Mouse (Mus musculus): ENCODE data around the gene Agtpbp1. TPM values are rescaled to one million over a fixed set of nuclear protein-coding genes. Genes with fewer than 3 reads are reported as not detected.
"Not testable (repeated sequence)": the region's sequence is repeated elsewhere in the genome, so short reads cannot be mapped to it uniquely, and the experiment has no call there.

Gene Agtpbp1
- polyA plus RNA-seq, 1 experiment from 2014 or later, result 10.6 TPM

GRCm38 (mm10) chr13:59480599-59481483, 104.2 kb downstream of the Agtpbp1 start:
- Histone ChIP-seq H3K9me3 (ENCODE audit: control insufficient read depth, low read length) (no peaks in the 10 kb centered on the region), H3K27ac (replicated peaks; ENCODE audit: low read depth, low read length) (no peak overlapping the region), H3K9ac (ENCODE audit: low read length) (no peak overlapping the region), H3K4me3 (ENCODE audit: low read depth, low read length) (no peak overlapping the region), H3K36me3 (ENCODE audit: control insufficient read depth, insufficient read depth, low read length) (peaks cover 2% of the 10 kb centered on the region; the same call in 1 of the 2 replicates), H3K4me1 (ENCODE audit: control insufficient read depth, insufficient read depth, low read length) (no peaks in the 10 kb centered on the region), H3K4me2 (ENCODE audit: low read depth, severe bottlenecking) (no peak overlapping the region), H3K27me3 (ENCODE audit: control insufficient read depth, insufficient read depth, low read length) (no peaks in the 10 kb centered on the region)
- DNase-seq (ENCODE audit: low spot score) (no peak), ATAC-seq (ENCODE audit: insufficient number of reproducible peaks, low FRiP score, low TSS enrichment, low read depth) (no peak)
- 90% methylated on average over 13 of the region's 13 CpGs for WGBS

- not testable (repeated sequence) for H3K4me3 ChIP-seq (ENCODE audit: low read depth, low read length); H3K9me3 ChIP-seq (ENCODE audit: control insufficient read depth, low read length); H3K27me3 ChIP-seq (ENCODE audit: control insufficient read depth, insufficient read depth, low read length); H3K4me2 ChIP-seq (ENCODE audit: low read depth, severe bottlenecking); H3K27ac ChIP-seq (replicated peaks; ENCODE audit: low read depth, low read length); DNase-seq (ENCODE audit: low spot score); ATAC-seq (ENCODE audit: insufficient number of reproducible peaks, low FRiP score, low TSS enrichment, low read depth); H3K36me3 ChIP-seq (ENCODE audit: control insufficient read depth, insufficient read depth, low read length); H3K4me1 ChIP-seq (ENCODE audit: control insufficient read depth, insufficient read depth, low read length); H3K9ac ChIP-seq (ENCODE audit: low read length)
- WGBS, result 91% methylated on average over 6 of the region's 7 CpGs
Observed at GRCm38 (mm10) chr13:59477928-59478327, 107.1 kb downstream of the Agtpbp1 start.

DNA sequence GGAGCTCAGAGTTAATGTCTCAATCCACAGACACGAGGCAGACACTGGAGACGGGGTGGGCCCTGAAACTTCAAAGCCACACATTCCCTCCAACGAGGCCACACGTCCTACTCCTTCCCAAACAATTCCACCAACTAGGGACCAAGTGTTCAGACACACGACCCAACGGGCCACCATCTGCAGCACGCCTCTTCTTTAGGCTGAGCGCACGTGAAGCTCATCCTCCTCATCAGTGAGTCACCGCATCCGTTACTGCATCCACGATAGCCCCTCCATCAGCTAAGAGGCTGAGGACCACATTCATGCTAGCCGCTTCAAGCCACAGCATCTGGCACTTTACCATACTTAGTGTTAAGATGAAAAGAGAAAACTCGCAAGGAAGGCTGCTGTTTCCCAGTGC, 107.6 kb downstream of the Agtpbp1 start:
- no peak overlapping the region for H3K4me2 ChIP-seq (ENCODE audit: low read depth, severe bottlenecking)
- H3K9ac ChIP-seq (ENCODE audit: low read length), result no peak overlapping the region
- no peak overlapping the region for H3K27ac ChIP-seq (replicated peaks; ENCODE audit: low read depth, low read length)
- H3K9me3 ChIP-seq (ENCODE audit: control insufficient read depth, low read length), result no peaks in the 10 kb centered on the region
- no peaks in the 10 kb centered on the region for H3K4me1 ChIP-seq (ENCODE audit: control insufficient read depth, insufficient read depth, low read length)
- DNase-seq (ENCODE audit: low spot score) (no peak), ATAC-seq (ENCODE audit: insufficient number of reproducible peaks, low FRiP score, low TSS enrichment, low read depth) (no peak)
- no peak overlapping the region for H3K4me3 ChIP-seq (ENCODE audit: low read depth, low read length)
- no peaks in the 10 kb centered on the region for H3K27me3 ChIP-seq (ENCODE audit: control insufficient read depth, insufficient read depth, low read length)
- H3K36me3 ChIP-seq (ENCODE audit: control insufficient read depth, insufficient read depth, low read length), result peaks cover 2% of the 10 kb centered on the region; the same call in 1 of the 2 replicates
- WGBS, result 86% methylated on average over 14 of the region's 14 CpGs

DNA sequence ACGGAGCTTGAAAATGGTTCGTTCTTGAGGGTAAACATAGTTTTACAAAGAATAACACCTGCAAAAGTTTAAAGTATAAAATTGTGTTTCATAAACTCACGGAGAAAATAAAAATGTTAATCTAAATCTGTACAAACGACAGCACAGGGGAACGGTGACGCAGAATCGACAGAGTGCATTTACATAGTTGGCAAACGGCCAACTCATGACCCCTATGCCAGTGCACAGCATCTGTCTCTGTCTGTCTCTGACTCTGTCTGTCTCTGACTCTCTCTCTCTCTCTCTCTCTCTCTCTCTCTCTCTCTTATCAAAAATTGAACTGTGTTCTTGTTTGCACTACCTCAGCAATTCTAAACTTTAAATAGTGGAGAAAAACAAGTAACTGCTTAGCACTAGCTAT, 110.1 kb downstream of the Agtpbp1 start:
- DNase-seq (ENCODE audit: low spot score) (no peak), ATAC-seq (ENCODE audit: insufficient number of reproducible peaks, low FRiP score, low TSS enrichment, low read depth) (no peak)
- Histone ChIP-seq H3K4me1 (ENCODE audit: control insufficient read depth, insufficient read depth, low read length) (no peaks in the 10 kb centered on the region), H3K9ac (ENCODE audit: low read length) (no peak overlapping the region), H3K36me3 (ENCODE audit: control insufficient read depth, insufficient read depth, low read length) (peaks cover 2% of the 10 kb centered on the region; the same call in 1 of the 2 replicates), H3K27ac (replicated peaks; ENCODE audit: low read depth, low read length) (no peak overlapping the region), H3K27me3 (ENCODE audit: control insufficient read depth, insufficient read depth, low read length) (no peaks in the 10 kb centered on the region), H3K4me2 (ENCODE audit: low read depth, severe bottlenecking) (no peak overlapping the region), H3K9me3 (ENCODE audit: control insufficient read depth, low read length) (no peaks in the 10 kb centered on the region), H3K4me3 (ENCODE audit: low read depth, low read length) (no peak overlapping the region)
- WGBS, result 95% methylated on average over 8 of the region's 8 CpGs

DNA sequence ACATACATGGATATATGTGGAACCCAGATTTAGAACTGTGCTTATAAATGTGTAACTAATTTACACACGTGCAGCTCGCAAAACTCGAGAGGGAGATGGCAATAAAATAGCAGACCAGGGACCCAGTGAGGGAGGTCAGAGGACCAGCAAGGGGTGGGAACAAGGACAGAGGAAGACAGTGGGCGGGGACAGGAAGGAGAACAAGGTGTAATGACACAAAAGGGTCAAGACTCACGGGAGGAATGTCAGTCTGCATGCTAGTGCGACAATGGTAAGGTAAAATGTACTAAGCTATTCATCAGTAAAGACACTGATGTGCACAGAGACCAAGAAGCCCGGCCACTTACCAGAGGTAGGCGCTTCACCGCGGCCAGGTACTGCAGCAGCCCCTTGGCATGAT, 111.7 kb downstream of the Agtpbp1 start:
- 69% methylated on average over 10 of the region's 10 CpGs for WGBS
- no peak for DNase-seq (ENCODE audit: low spot score)
- no peak overlapping the region for H3K27ac ChIP-seq (replicated peaks; ENCODE audit: low read depth, low read length)
- H3K4me3 ChIP-seq (ENCODE audit: low read depth, low read length), result no peak overlapping the region
- no peaks in the 10 kb centered on the region for H3K4me1 ChIP-seq (ENCODE audit: control insufficient read depth, insufficient read depth, low read length)
- peaks cover 2% of the 10 kb centered on the region; the same call in 1 of the 2 replicates for H3K36me3 ChIP-seq (ENCODE audit: control insufficient read depth, insufficient read depth, low read length)
- no peak overlapping the region for H3K9ac ChIP-seq (ENCODE audit: low read length)
- no peaks in the 10 kb centered on the region for H3K9me3 ChIP-seq (ENCODE audit: control insufficient read depth, low read length)
- no peak for ATAC-seq (ENCODE audit: insufficient number of reproducible peaks, low FRiP score, low TSS enrichment, low read depth)
- H3K4me2 ChIP-seq (ENCODE audit: low read depth, severe bottlenecking), result no peak overlapping the region
- H3K27me3 ChIP-seq (ENCODE audit: control insufficient read depth, insufficient read depth, low read length), result no peaks in the 10 kb centered on the region

GRCm38 (mm10) chr13:59472222-59472621, 112.8 kb downstream of the Agtpbp1 start:
- 86% methylated on average over 5 of the region's 5 CpGs for WGBS
- H3K4me1 ChIP-seq (ENCODE audit: control insufficient read depth, insufficient read depth, low read length), result no peaks in the 10 kb centered on the region

DNA sequence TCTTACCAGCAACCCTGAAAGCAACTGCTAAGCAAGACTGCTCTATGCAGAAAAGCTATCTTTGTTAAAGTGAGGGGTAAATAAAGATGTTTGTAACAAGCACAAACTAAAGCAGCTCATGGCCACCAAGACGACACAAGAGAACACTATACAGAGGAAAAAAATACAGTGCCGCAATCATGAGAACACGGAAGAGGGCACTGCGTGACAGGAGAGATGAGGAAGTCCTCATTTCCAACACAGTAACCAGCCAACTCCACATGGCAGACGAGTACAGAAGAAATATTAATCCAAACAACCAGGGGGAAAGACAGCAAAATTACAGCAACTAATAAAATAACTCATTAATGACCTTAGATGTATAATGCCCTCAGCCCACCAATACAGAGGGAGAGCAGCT, 115.3 kb downstream of the Agtpbp1 start:
- no peak overlapping the region for H3K27ac ChIP-seq (replicated peaks; ENCODE audit: low read depth, low read length)
- no peaks in the 10 kb centered on the region for H3K9me3 ChIP-seq (ENCODE audit: control insufficient read depth, low read length)
- H3K27me3 ChIP-seq (ENCODE audit: control insufficient read depth, insufficient read depth, low read length), result no peaks in the 10 kb centered on the region
- H3K4me2 ChIP-seq (ENCODE audit: low read depth, severe bottlenecking), result no peak overlapping the region
- 89% methylated on average over 5 of the region's 5 CpGs for WGBS
- no peaks in the 10 kb centered on the region for H3K36me3 ChIP-seq (ENCODE audit: control insufficient read depth, insufficient read depth, low read length)
- DNase-seq (ENCODE audit: low spot score) (no peak), ATAC-seq (ENCODE audit: insufficient number of reproducible peaks, low FRiP score, low TSS enrichment, low read depth) (no peak)
- H3K9ac ChIP-seq (ENCODE audit: low read length), result no peak overlapping the region
- H3K4me3 ChIP-seq (ENCODE audit: low read depth, low read length), result no peak overlapping the region
- no peaks in the 10 kb centered on the region for H3K4me1 ChIP-seq (ENCODE audit: control insufficient read depth, insufficient read depth, low read length)

More at GRCm38 (mm10) chr13:59472222-59472621, 112.8 kb downstream of the Agtpbp1 start:
- H3K27ac ChIP-seq (replicated peaks; ENCODE audit: low read depth, low read length), result no peak overlapping the region
- H3K27me3 ChIP-seq (ENCODE audit: control insufficient read depth, insufficient read depth, low read length), result no peaks in the 10 kb centered on the region
- H3K36me3 ChIP-seq (ENCODE audit: control insufficient read depth, insufficient read depth, low read length), result no peaks in the 10 kb centered on the region
- H3K9ac ChIP-seq (ENCODE audit: low read length), result no peak overlapping the region
- H3K4me2 ChIP-seq (ENCODE audit: low read depth, severe bottlenecking), result no peak overlapping the region
- ATAC-seq (ENCODE audit: insufficient number of reproducible peaks, low FRiP score, low TSS enrichment, low read depth) (no peak), DNase-seq (ENCODE audit: low spot score) (no peak)
- no peaks in the 10 kb centered on the region for H3K9me3 ChIP-seq (ENCODE audit: control insufficient read depth, low read length)
- no peak overlapping the region for H3K4me3 ChIP-seq (ENCODE audit: low read depth, low read length)

DNA sequence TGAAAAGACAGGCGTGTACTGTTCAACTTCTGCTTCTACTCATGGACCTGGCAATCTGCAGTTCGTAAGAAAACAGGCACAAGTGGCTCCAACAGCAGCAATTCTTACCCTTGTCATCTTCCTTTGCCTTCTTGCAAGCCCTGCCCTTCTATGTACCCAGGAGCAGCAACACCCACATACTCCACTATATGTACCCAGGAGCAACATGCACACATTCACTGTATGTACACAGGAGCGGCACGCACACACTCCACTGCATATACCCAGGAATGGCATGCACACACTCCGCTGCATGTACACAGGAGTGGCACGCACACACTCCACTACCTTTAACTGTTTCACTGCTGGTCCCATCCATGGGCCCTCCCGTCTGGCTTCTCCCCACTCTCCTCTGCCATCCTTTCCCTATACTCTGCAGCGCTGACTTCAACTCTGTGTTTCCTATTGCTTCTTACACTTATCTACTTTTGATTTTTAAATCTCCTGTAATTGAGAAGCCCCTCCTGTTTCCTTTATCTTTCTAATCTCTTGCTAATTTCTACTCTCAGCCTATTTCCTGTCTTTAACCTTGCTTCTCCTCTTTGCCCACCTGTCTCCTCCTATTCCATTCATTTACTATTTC, 116.7 kb downstream of the Agtpbp1 start:
- H3K9ac ChIP-seq (ENCODE audit: low read length), result no peak overlapping the region
- H3K4me3 ChIP-seq (ENCODE audit: low read depth, low read length), result no peak overlapping the region
- H3K27ac ChIP-seq (replicated peaks; ENCODE audit: low read depth, low read length), result no peak overlapping the region
- no peak for ATAC-seq (ENCODE audit: insufficient number of reproducible peaks, low FRiP score, low TSS enrichment, low read depth)
- H3K4me1 ChIP-seq (ENCODE audit: control insufficient read depth, insufficient read depth, low read length), result no peaks in the 10 kb centered on the region
- H3K36me3 ChIP-seq (ENCODE audit: control insufficient read depth, insufficient read depth, low read length), result no peaks in the 10 kb centered on the region
- WGBS, result 86% methylated on average over 8 of the region's 8 CpGs
- no peaks in the 10 kb centered on the region for H3K9me3 ChIP-seq (ENCODE audit: control insufficient read depth, low read length)
- DNase-seq (ENCODE audit: low spot score), result no peak
- H3K4me2 ChIP-seq (ENCODE audit: low read depth, severe bottlenecking), result no peak overlapping the region
- H3K27me3 ChIP-seq (ENCODE audit: control insufficient read depth, insufficient read depth, low read length), result no peaks in the 10 kb centered on the region

All from limb, embryonic 11.5 days (tissue).